Mouse (Mus musculus): Measurements from ENCODE around the gene Cyb561d2.

DNA sequence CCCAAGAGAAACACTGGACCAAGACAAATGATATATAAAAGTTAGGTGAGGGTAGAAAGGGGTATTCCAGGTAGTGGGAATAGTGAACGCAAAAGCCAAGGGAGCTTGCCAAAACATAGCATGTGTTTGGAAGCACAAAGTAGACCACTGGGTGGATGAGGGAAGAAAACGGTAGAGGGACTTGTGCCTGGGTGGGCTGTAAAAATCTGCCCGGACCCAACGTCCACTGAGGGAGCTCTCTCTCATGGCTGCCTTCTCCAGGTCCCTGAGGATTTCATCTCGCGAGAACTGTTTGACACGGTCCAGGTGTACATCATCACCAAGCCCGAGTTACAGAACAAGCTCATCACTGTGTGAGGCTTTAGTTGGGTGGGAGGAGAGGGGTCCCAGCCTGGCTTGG is 728 bp upstream of the Cyb561d2 start:
- TF ChIP-seq CTCF (IDR thresholded peaks at IDR 0.05) (no peak), EP300 (IDR thresholded peaks at IDR 0.05) (no peak)
